Mouse (Mus musculus): Measurements from ENCODE around the gene Glis1. TPM values are rescaled to one million over a fixed set of nuclear protein-coding genes. Genes with fewer than 3 reads are reported as not detected.
A peak's percentile ranks its signal among the peaks of the same experiment; 100 is the strongest.

Glis1 gene
- polyA plus RNA-seq, 1 experiment from 2014 or later: 5.1 TPM

DNA sequence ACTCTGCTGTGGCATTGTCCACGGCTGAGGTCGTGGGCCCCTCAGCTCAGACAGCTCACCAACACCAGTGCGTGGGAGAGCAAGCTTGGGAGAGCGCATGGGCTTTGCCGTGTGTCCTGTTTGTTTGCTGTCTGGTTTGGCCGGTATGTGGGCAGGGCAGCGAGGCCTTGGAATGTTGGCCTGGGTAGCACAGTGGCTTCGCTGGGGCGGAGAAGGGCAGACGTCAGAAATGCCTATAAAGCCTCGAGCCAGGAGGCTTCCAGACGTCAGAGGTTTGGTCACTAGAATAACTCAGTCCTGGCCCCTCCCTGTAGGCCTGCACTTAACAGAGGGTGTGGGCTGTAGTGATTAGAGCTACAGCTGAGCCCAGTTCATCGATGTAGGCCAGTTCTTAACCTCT, 33.9 kb downstream of the Glis1 start:
- Histone ChIP-seq H3K36me3 (ENCODE audit: insufficient read depth, low read length) (no peaks in the 10 kb centered on the region), H3K9me3 (ENCODE audit: low read length) (no peaks in the 10 kb centered on the region), H3K9ac (replicated peaks; ENCODE audit: low read length) (no peak overlapping the region), H3K4me2 (replicated peaks; ENCODE audit: low read depth, low read length) (no peak overlapping the region), H3K27ac (ENCODE audit: low read length) (no peak overlapping the region), H3K4me1 (ENCODE audit: insufficient read depth, low read length) (0 out of 2 replicates have a peak, but pooled peaks cover 8% of the 10 kb centered on the region), H3K4me3 (ENCODE audit: low read length) (no peak overlapping the region), H3K27me3 (ENCODE audit: insufficient read depth, low read length) (peaks cover 2% of the 10 kb centered on the region; the same call in 1 of the 2 replicates)
- whole genome bisulfite sequencing: 27% methylated on average over 13 of the region's 13 CpGs
- peak; percentile 47; the same call in 1 of the 2 replicates for ATAC-seq (ENCODE audit: low FRiP score, low TSS enrichment)

DNA sequence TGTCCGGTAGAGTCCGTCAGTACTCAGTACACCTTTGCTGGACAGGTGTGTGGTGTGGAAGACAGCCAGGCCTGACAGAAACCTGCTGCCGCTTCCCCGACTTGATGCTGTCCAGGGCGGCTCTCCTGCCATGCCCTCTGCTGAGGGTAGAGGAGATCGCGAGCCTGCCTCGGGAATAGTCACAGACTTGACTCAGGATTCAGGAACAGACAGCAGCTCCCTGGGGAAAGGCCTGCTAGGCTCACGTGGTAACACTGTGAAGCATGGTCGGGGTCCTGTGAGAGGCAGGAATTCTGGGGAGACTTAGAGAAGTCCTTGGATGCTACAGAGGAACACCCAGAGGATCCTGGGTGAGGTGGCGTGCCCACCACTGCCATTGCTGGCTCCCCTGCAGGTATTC, 34.4 kb downstream of the Glis1 start:
- no peak for ATAC-seq (ENCODE audit: low FRiP score, low TSS enrichment)
- no peaks in the 10 kb centered on the region for H3K9me3 ChIP-seq (ENCODE audit: low read length)

DNA sequence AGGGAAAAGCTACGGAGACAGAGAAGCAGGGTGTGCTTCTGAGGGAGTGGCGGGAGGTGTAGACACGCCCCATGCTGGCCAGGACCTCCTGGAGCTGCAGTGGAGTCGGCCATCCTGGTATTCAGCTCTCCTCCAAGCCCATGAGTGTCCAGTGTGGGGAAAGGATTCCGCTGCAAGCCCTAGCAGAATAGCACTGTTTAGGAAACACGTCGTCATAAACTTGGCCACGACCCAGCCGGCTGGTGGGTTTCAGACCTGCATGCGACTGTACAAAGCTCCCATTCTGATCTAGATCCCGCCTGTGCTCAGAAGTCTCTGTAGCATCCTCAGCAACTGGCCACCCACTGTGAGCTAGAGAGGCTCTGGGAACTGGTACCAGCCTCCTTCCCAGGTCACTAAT, 41.9 kb downstream of the Glis1 start:
- Histone ChIP-seq H3K4me3 (ENCODE audit: low read length) (no peak overlapping the region), H3K4me1 (ENCODE audit: insufficient read depth, low read length) (no peaks in the 10 kb centered on the region), H3K9ac (replicated peaks; ENCODE audit: low read length) (no peak overlapping the region), H3K27ac (ENCODE audit: low read length) (no peak overlapping the region), H3K9me3 (ENCODE audit: low read length) (no peaks in the 10 kb centered on the region), H3K27me3 (ENCODE audit: insufficient read depth, low read length) (peaks cover 2% of the 10 kb centered on the region; the same call in 1 of the 2 replicates), H3K4me2 (replicated peaks; ENCODE audit: low read depth, low read length) (no peak overlapping the region), H3K36me3 (ENCODE audit: insufficient read depth, low read length) (no peaks in the 10 kb centered on the region)
- WGBS: 63% methylated on average over 11 of the region's 11 CpGs
- no peak for ATAC-seq (ENCODE audit: low FRiP score, low TSS enrichment)

More for the DNA sequence above, 34.4 kb downstream of the Glis1 start:
- no peak overlapping the region for H3K4me2 ChIP-seq (replicated peaks; ENCODE audit: low read depth, low read length)
- H3K9ac ChIP-seq (replicated peaks; ENCODE audit: low read length): no peak overlapping the region
- whole genome bisulfite sequencing: 71% methylated on average over 11 of the region's 11 CpGs
- peaks cover 2% of the 10 kb centered on the region; the same call in 1 of the 2 replicates for H3K27me3 ChIP-seq (ENCODE audit: insufficient read depth, low read length)
- H3K27ac ChIP-seq (ENCODE audit: low read length): no peak overlapping the region
- H3K4me3 ChIP-seq (ENCODE audit: low read length): no peak overlapping the region
- H3K36me3 ChIP-seq (ENCODE audit: insufficient read depth, low read length): no peaks in the 10 kb centered on the region
- H3K4me1 ChIP-seq (ENCODE audit: insufficient read depth, low read length): 0 out of 2 replicates have a peak, but pooled peaks cover 8% of the 10 kb centered on the region

DNA sequence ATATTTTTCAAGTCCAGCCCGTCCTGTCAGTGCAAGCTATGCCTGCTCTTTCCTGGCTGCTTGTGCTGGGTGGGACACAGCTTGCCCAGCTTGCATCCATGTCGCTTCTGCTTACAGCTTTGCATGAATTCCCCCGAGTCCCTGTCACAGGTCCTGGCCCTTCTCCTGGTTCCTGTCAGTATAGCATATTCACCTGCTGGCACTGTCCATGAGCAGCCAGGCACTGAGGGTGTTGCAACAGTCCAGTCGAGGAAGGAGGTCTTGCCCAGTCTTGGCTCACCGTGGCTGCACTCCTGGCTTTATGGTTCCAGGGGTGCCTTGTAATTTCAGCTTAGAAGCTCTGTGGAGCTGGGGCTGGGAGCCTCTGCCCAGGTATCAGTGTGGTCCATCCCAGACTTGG, 44.6 kb downstream of the Glis1 start:
- Histone ChIP-seq H3K9me3 (ENCODE audit: low read length) (no peaks in the 10 kb centered on the region), H3K4me2 (replicated peaks; ENCODE audit: low read depth, low read length) (no peak overlapping the region), H3K9ac (replicated peaks; ENCODE audit: low read length) (no peak overlapping the region), H3K4me1 (ENCODE audit: insufficient read depth, low read length) (no peaks in the 10 kb centered on the region), H3K27ac (ENCODE audit: low read length) (no peak overlapping the region), H3K4me3 (ENCODE audit: low read length) (no peak overlapping the region), H3K36me3 (ENCODE audit: insufficient read depth, low read length) (no peaks in the 10 kb centered on the region), H3K27me3 (ENCODE audit: insufficient read depth, low read length) (peaks cover 2% of the 10 kb centered on the region; the same call in 1 of the 2 replicates)
- ATAC-seq (ENCODE audit: low FRiP score, low TSS enrichment): no peak
- WGBS: 74% methylated on average over 5 of the region's 5 CpGs

DNA sequence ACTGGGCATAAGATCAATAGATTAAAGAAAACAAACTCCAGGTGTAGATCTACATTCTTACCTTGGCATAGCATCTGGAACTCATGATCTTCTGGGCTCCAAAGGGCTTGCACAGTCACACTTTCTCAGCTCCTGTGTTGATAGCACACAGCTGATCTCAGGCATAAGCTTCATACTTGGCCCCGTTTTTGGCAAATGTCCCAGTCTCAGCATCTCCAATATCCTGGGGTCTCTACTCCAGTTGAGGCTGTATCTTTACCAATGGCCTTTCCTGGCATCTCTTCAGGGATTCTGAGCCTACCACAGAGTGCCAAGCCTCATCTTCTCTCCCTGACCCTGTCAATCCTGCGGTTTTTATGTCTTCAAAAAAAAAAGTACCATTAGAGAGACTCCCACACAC, 48.1 kb downstream of the Glis1 start:
- no peak overlapping the region for H3K27ac ChIP-seq (ENCODE audit: low read length)
- H3K9ac ChIP-seq (replicated peaks; ENCODE audit: low read length): no peak overlapping the region
- H3K27me3 ChIP-seq (ENCODE audit: insufficient read depth, low read length): no peaks in the 10 kb centered on the region
- no peaks in the 10 kb centered on the region for H3K9me3 ChIP-seq (ENCODE audit: low read length)
- no peaks in the 10 kb centered on the region for H3K4me1 ChIP-seq (ENCODE audit: insufficient read depth, low read length)
- 76% methylated on average over 2 of the region's 2 CpGs for WGBS
- no peak for ATAC-seq (ENCODE audit: low FRiP score, low TSS enrichment)
- H3K4me3 ChIP-seq (ENCODE audit: low read length): no peak overlapping the region
- no peaks in the 10 kb centered on the region for H3K36me3 ChIP-seq (ENCODE audit: insufficient read depth, low read length)
- no peak overlapping the region for H3K4me2 ChIP-seq (replicated peaks; ENCODE audit: low read depth, low read length)

DNA sequence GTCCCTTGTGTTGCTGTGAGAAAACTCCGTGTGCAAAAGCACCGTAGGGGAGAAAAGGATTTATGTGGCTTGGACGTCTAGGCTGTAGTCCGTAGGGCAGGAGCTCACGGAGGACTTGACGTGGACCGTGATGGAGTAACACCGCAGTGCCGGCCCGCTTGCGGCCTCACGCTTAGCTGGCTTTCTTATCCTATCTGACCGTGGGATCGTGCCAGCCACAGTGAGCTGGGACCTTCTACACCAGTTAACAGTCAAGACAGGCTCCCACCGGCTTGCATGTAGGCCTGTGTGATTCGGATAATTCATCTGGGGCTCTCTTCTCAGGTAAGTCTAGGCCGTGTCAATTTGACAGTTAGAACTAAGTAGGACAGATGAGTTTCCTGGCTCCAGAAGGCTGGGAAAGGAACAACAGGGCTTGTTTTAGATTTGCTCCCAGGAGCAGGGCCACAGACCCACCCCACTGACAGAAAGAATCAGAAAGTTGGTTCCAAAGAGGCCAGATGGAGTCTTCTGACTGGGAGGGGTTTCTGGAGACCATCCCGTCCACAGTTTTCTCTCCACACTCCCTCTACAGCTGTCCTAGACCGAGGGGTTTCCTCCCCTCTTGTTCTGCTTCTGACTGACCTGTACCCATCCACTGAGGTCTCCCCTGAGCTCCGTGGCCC, 49.3 kb downstream of the Glis1 start:
- Histone ChIP-seq H3K27ac (ENCODE audit: low read length) (no peak overlapping the region), H3K36me3 (ENCODE audit: insufficient read depth, low read length) (no peaks in the 10 kb centered on the region), H3K9ac (replicated peaks; ENCODE audit: low read length) (no peak overlapping the region), H3K4me3 (ENCODE audit: low read length) (no peak overlapping the region), H3K27me3 (ENCODE audit: insufficient read depth, low read length) (no peaks in the 10 kb centered on the region), H3K4me1 (ENCODE audit: insufficient read depth, low read length) (no peaks in the 10 kb centered on the region), H3K4me2 (replicated peaks; ENCODE audit: low read depth, low read length) (no peak overlapping the region), H3K9me3 (ENCODE audit: low read length) (no peaks in the 10 kb centered on the region)
- WGBS: 88% methylated on average over 20 of the region's 20 CpGs
- ATAC-seq (ENCODE audit: low FRiP score, low TSS enrichment): no peak

DNA sequence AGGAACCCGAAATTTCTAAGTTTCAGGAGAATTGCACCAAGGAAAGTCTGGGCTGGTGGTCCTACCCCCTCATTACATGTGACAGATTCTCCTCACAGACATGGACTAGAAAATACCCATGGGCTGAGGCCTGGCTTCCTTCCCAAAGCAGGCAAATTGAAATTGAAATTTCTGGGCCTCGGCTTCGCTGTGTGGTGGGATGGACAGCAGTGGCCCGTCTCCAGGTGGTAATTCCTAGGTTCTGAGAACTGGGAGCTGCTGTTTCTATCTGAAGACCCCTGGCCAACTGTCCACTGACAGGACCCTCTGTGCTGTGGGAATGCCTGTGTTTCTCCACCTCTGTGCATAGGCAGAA, 49.8 kb downstream of the Glis1 start:
- 94% methylated on average over 4 of the region's 4 CpGs for WGBS

DNA sequence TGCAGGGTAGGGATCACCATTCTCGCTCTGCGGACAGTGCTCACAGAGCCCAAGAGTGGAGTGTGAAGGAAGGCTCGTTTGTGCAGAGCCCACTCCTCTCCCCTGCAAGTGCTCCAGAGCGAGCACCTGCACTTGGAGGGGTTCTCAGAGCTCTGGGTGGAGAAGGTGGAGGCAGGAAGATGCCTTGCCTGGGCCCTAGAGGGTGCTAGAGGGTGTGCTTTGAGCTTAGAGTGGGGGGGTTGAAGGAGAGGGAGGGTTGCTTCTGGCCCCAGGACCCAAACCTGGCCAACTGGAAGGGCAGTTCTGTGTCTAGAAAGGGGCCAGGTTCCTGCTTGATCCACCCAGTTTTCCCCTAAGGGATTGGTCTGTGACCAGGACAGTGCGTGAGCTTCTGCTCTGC, 51.5 kb downstream of the Glis1 start:
- H3K27ac ChIP-seq (ENCODE audit: low read length): no peak overlapping the region
- H3K27me3 ChIP-seq (ENCODE audit: insufficient read depth, low read length): no peaks in the 10 kb centered on the region
- no peak overlapping the region for H3K4me3 ChIP-seq (ENCODE audit: low read length)
- no peaks in the 10 kb centered on the region for H3K36me3 ChIP-seq (ENCODE audit: insufficient read depth, low read length)
- no peak for ATAC-seq (ENCODE audit: low FRiP score, low TSS enrichment)
- no peak overlapping the region for H3K9ac ChIP-seq (replicated peaks; ENCODE audit: low read length)
- H3K4me1 ChIP-seq (ENCODE audit: insufficient read depth, low read length): no peaks in the 10 kb centered on the region
- no peaks in the 10 kb centered on the region for H3K9me3 ChIP-seq (ENCODE audit: low read length)
- WGBS: 69% methylated on average over 5 of the region's 5 CpGs
- H3K4me2 ChIP-seq (replicated peaks; ENCODE audit: low read depth, low read length): no peak overlapping the region

More for the DNA sequence above, 49.8 kb downstream of the Glis1 start:
- no peak for ATAC-seq (ENCODE audit: low FRiP score, low TSS enrichment)
- H3K27me3 ChIP-seq (ENCODE audit: insufficient read depth, low read length): no peaks in the 10 kb centered on the region
- no peak overlapping the region for H3K27ac ChIP-seq (ENCODE audit: low read length)
- no peak overlapping the region for H3K9ac ChIP-seq (replicated peaks; ENCODE audit: low read length)
- H3K36me3 ChIP-seq (ENCODE audit: insufficient read depth, low read length): no peaks in the 10 kb centered on the region
- no peaks in the 10 kb centered on the region for H3K4me1 ChIP-seq (ENCODE audit: insufficient read depth, low read length)
- no peak overlapping the region for H3K4me2 ChIP-seq (replicated peaks; ENCODE audit: low read depth, low read length)
- H3K9me3 ChIP-seq (ENCODE audit: low read length): no peaks in the 10 kb centered on the region
- H3K4me3 ChIP-seq (ENCODE audit: low read length): no peak overlapping the region

DNA sequence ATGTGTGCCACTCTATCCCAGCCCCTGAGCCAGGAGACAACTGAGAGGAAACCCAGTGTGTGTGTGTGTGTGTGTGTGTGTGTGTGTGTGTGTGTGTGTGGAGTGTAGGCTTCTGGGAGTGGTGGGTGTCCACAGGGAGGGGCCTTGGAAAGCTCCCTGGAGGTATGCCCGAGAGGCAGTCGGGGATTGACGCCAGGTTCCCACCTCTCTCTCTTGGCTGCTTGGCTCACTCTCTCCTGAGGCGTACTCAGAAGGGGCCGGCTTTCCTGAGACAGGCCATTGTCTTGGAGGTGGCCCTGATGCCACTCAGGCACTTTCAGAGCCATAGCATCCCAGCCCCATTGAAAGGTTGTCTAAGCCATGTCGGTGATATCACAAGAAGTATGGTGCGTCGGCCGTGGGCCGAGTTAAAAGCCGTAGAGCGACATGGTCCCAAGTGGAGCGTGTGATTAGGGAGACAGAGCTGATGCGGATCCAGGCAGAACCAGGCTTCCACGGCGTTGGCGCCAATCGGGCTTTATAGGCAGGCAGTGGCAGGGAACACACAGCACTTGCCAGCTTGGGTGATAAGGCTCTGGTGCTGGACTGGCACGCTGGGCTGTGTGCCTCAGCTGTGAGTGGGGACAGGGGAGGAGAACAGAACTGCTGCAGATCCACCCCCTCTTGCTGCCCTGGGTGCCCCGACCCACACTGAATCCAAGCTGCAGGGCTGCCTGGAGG, 54.9 kb downstream of the Glis1 start:
- no peak for ATAC-seq (ENCODE audit: low FRiP score, low TSS enrichment)
- 87% methylated on average over 20 of the region's 20 CpGs for WGBS
- no peaks in the 10 kb centered on the region for H3K36me3 ChIP-seq (ENCODE audit: insufficient read depth, low read length)

DNA sequence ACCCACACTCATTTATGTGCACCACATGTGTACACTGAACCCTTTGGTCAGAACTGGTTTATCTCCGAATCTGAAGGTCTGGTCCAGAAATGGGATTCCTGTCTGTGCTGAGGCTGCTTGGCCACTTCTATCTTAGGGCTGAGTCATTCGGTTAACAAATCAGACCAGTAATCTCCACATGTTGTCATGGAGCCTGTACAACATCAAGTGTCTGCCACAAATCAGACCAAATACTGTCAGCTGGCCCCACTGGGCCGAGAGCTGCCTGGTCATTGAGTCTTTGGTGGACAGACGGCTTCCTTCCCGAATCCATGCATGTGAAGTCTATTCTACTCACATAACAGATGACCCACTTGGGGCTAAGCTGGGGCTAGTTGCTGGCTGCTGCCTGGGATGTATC, 58.6 kb downstream of the Glis1 start:
- Histone ChIP-seq H3K27ac (ENCODE audit: low read length) (no peak overlapping the region), H3K9ac (replicated peaks; ENCODE audit: low read length) (no peak overlapping the region), H3K36me3 (ENCODE audit: insufficient read depth, low read length) (no peaks in the 10 kb centered on the region), H3K9me3 (ENCODE audit: low read length) (no peaks in the 10 kb centered on the region), H3K4me3 (ENCODE audit: low read length) (no peak overlapping the region), H3K4me1 (ENCODE audit: insufficient read depth, low read length) (no peaks in the 10 kb centered on the region), H3K4me2 (replicated peaks; ENCODE audit: low read depth, low read length) (no peak overlapping the region), H3K27me3 (ENCODE audit: insufficient read depth, low read length) (no peaks in the 10 kb centered on the region)
- ATAC-seq (ENCODE audit: low FRiP score, low TSS enrichment): no peak
- WGBS: 65% methylated on average over 5 of the region's 5 CpGs

More for the DNA sequence above, 54.9 kb downstream of the Glis1 start:
- H3K9ac ChIP-seq (replicated peaks; ENCODE audit: low read length): no peak overlapping the region
- H3K9me3 ChIP-seq (ENCODE audit: low read length): no peaks in the 10 kb centered on the region
- no peak overlapping the region for H3K4me3 ChIP-seq (ENCODE audit: low read length)
- H3K4me1 ChIP-seq (ENCODE audit: insufficient read depth, low read length): no peaks in the 10 kb centered on the region
- no peaks in the 10 kb centered on the region for H3K27me3 ChIP-seq (ENCODE audit: insufficient read depth, low read length)
- no peak overlapping the region for H3K4me2 ChIP-seq (replicated peaks; ENCODE audit: low read depth, low read length)
- no peak overlapping the region for H3K27ac ChIP-seq (ENCODE audit: low read length)
